Mouse (Mus musculus) gastrocnemius, adult 8-10 months (tissue): ENCODE measurements around the gene Hras. TPM values are rescaled to one million over a fixed set of nuclear protein-coding genes. Genes with fewer than 3 reads are reported as not detected.

Source experiments
- DNase-seq, 2 experiments: peaks; one replicate each; pipeline ENCODE4 v3.0.0; 2022; ENCODE audit warnings: low spot score in 2 of 2
- total RNA-seq, 4 experiments: library from RNA; stranded (reverse); gene quantifications; 2 replicates each; pipeline ENCODE4 v1.2.4; 2022

Hras gene
- total RNA-seq, 4 experiments from 2014 or later, result 112 to 158 (median 132) TPM

GRCm38 (mm10) chr7:141176173-141176572 lies 17.6 kb downstream of the Hras start:
- peak; percentile 77 for DNase-seq

- DNase-seq, result no peak
These were observed 18.7 kb downstream of the Hras start for GRCm38 (mm10) chr7:141175068-141175467.

GRCm38 (mm10) chr7:141173323-141173850 lies 20.4 kb downstream of the Hras start:
- DNase-seq, result no peak

- DNase-seq, result peak; percentile 84 to 87
These were observed 21.4 kb downstream of the Hras start, which contains the start of gene Rnh1 for GRCm38 (mm10) chr7:141172116-141173006. Gene Rnh1 (minus strand): TSS chr7:141172857.

- no peak for DNase-seq
These were observed 23.9 kb downstream of the Hras start for GRCm38 (mm10) chr7:141169866-141170265.

- DNase-seq, result no peak
These were observed 24.5 kb downstream of the Hras start for GRCm38 (mm10) chr7:141169300-141169699.

GRCm38 (mm10) chr7:141168518-141168953 lies 25.3 kb downstream of the Hras start:
- peak; percentile 49 for DNase-seq

GRCm38 (mm10) chr7:141167901-141168517 lies 25.8 kb downstream of the Hras start:
- peak in 1 of 2 experiments; percentile 31 for DNase-seq

- no peak for DNase-seq
These were observed 29.0 kb downstream of the Hras start for GRCm38 (mm10) chr7:141164850-141165249.

- DNase-seq, result no peak
These were observed 29.4 kb downstream of the Hras start for GRCm38 (mm10) chr7:141164397-141164796.

- no peak for DNase-seq
These were observed 38.4 kb downstream of the Hras start for GRCm38 (mm10) chr7:141155362-141155761.

- DNase-seq, result no peak
These were observed 45.2 kb downstream of the Hras start for GRCm38 (mm10) chr7:141148639-141149038.

- no peak for DNase-seq
These were observed 46.8 kb downstream of the Hras start for GRCm38 (mm10) chr7:141147044-141147443.

GRCm38 (mm10) chr7:141146043-141146595 lies 47.7 kb downstream of the Hras start:
- DNase-seq, result no peak

- DNase-seq, result no peak
These were observed 48.4 kb downstream of the Hras start for GRCm38 (mm10) chr7:141145403-141145802.

- DNase-seq, result no peak
These were observed 49.2 kb downstream of the Hras start for GRCm38 (mm10) chr7:141144650-141145049.

- DNase-seq, result no peak
These were observed 49.9 kb downstream of the Hras start for GRCm38 (mm10) chr7:141143861-141144260.

- no peak for DNase-seq
These were observed 50.7 kb downstream of the Hras start for GRCm38 (mm10) chr7:141143112-141143511.

- no peak for DNase-seq
These were observed 52.5 kb downstream of the Hras start for GRCm38 (mm10) chr7:141141326-141141725.
